Mouse (Mus musculus) mouse embryonic stem cell (cell line): ENCODE results near the gene Clec5a.
"Not testable (repeated sequence)": the region's sequence is repeated elsewhere in the genome, so short reads cannot be mapped to it uniquely, and the experiment has no call there.

Experiments used
- in situ Hi-C, 2 experiments: fragments of 300-500 bp; cut with MboI; formaldehyde crosslinking; loops; 1 replicate in 1 of 2; 3 replicates in 1 of 2; pipeline ENCODE4 v1.14.3; 2019 to 2020; ENCODE audit warnings: low sequenced_read_pairs in 2 of 2, low pct_unique_long_range_greater_than_20kb in 1 of 2, mixed read lengths in 1 of 2; ENCODE audit not compliant: unreplicated experiment in 1 of 2

Clec5a gene

DNA sequence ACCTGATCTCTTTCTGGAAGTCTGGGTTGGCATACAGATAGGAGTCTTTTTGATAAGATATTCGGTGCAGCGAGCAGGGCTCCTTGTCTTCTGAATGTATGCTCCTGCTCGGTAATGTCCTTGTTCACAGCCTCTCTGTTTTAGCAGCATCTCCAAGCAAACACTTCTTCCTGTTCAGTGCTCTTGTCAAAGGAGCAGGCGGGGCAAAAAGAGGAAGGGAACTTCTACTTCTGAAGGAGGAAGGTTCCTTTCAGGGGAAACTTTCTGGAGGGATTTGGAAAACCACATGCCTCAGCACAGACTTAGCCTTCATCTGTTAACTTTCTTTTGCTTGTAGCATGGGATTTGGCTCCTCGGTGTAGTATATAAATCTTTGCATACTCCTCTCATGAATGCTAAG, at the start of gene Clec5a:
TSS of gene Clec5a (minus strand) at position 177 of the 400 bp plus-strand sequence.
- in situ Hi-C loops, result no loop called here

DNA sequence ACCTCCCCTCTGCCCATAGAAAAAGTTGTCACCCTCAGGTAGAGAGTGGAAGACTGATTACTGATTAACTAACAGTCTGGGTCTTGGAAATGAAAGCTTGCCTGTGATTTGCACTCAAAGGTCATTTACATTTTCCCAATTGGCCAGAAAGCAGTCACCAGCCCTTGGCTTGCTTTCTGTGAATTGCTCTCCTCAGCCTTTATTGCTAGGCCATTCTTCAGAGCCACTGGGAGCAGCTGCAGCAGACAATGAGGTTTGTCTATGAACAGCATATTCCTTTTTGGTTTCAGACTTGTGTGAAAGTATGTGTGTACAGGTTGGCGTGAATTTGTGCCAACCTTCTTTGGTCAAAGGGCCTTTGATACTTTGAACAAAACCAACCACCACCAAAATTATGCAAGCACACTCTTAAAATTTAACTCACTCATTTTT, 49.0 kb upstream of the Clec5a start:
- in situ Hi-C loops, result no loop called here

- in situ Hi-C loops, result no loop called here
Observed at GRCm38 (mm10) chr6:40628406-40629000, 42.9 kb upstream of the Clec5a start, which contains the start of gene Mgam. Mgam (plus strand) TSS chr6:40628831.

DNA sequence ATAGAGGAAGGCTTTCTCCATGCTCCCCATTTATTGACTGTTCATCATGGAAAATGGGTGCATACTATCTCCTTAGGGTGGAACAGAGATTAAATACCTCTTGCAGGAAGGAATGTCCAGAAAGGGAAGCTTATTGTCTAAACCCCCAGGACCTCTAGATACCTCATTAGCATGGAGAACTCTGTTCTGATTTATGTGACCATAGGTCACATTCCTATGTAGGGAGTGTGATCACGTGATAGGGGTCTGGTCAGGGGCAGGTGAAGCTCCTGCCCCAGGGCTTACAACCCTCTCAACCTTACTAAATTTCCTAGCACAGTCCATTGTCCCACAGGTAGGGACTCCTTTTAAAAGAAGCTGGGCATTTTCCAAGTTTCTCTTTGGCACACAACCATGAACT, 40.5 kb upstream of the Clec5a start:
- in situ Hi-C loops, result no loop called here

DNA sequence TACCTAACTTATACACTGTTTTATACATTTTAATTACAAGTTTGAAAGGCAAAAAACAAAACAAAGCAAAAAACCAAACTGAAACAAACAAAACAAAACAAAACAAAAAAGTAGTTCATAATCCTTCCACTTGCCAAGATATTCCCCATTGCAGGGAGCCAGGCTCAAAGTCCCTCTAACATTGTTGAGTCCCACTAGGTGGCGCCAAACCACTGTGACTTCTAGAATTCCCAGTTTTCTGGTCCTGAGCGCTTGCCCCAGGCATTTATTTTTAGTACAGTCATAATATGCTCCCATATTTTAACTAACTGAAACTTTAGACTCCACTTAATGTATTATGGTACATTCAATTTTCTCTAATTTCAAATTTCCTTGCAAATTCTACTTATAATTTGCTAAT, 32.3 kb upstream of the Clec5a start:
- in situ Hi-C loops, result no loop called here

GRCm38 (mm10) chr6:40613260-40613852, 27.7 kb upstream of the Clec5a start, which contains the start of gene Tas2r138:
Tas2r138 (minus strand) TSS chr6:40613310.
- in situ Hi-C loops, result no loop called here

DNA sequence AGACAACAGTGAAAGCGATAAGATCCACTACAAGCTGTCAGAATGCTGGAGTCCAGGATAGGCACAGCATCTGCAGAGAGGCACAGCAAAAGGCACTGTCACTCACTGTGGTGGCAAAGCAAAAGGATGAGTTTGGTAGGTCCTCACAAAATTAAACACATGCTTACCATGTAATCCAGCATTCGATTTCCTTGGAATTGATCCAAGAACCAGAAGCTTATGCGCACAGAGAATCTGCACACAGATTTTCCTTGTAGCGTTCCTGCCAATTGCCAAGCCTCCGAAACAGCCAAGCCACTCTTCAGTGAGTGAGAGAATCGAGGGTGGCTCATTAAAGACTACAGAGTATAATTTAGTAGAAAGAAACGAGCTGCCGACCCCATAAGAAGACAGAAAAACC, 24.6 kb upstream of the Clec5a start:
- in situ Hi-C loops, result no loop called here

- in situ Hi-C loops, result no loop called here
Observed at GRCm38 (mm10) chr6:40607431-40607830, 21.8 kb upstream of the Clec5a start.

GRCm38 (mm10) chr6:40598546-40598945, 12.9 kb upstream of the Clec5a start:
- in situ Hi-C loops, result not testable (repeated sequence)

- in situ Hi-C loops, result no loop called here
Observed at GRCm38 (mm10) chr6:40594804-40595550, 9.4 kb upstream of the Clec5a start.

DNA sequence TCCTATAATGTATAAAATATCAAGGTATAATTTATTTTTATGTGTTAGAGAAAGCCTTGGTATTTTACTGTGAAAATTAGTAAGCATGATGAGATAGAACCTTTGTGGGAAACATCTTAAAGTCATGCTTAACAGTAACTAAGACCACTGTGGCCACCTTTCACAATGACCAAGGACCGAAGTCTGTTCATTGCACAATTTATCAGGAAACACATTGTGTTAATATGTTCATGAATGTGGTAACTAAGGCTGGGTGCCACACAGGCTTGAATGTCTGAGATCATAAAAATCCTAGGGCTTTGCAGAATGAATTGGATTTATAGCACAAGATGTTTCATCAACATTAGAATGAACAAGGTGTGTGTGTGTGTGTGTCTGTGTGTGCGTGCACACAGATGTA, 2.7 kb upstream of the Clec5a start:
- in situ Hi-C loops, result no loop called here

GRCm38 (mm10) chr6:40584336-40584735, 1.3 kb downstream of the Clec5a start:
- in situ Hi-C loops, result no loop called here

- in situ Hi-C loops, result no loop called here
Observed at GRCm38 (mm10) chr6:40576305-40576704, 9.3 kb downstream of the Clec5a start.

GRCm38 (mm10) chr6:40573618-40574017, 12.0 kb downstream of the Clec5a start:
- in situ Hi-C loops, result no loop called here

GRCm38 (mm10) chr6:40569187-40569586, 16.4 kb downstream of the Clec5a start, which contains the start of gene Olfr460:
Olfr460 (plus strand) TSS chr6:40569487.
- in situ Hi-C loops, result no loop called here

DNA sequence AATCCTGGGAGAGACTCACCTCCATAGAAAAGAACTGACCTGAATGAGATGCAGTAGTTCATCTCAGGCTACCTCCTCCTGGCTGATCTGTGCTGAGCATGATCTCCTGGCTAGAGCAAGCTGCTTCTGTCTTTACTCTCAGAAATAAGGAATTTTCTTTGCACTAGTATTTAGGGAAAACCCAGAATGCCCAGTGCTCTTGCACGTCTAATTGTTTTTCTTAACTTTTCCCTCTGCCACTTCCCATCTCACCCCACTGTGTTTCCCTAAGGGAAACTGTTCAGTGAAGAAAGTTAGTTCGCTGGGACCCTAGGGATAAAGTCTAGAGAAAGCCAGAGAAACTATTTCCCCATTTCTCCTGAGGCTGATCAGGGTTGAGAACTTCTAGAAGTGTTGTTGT, 30.7 kb downstream of the Clec5a start, which contains the start of gene Olfr461:
TSS of gene Olfr461 (minus strand) at position 101 of the 400 bp plus-strand sequence.
- in situ Hi-C loops, result no loop called here

- in situ Hi-C loops, result no loop called here
Observed at GRCm38 (mm10) chr6:40544690-40545089, 40.9 kb downstream of the Clec5a start.
